Mouse (Mus musculus): Measurements from ENCODE around the gene Wiz. TPM values are rescaled to one million over a fixed set of nuclear protein-coding genes. Genes with fewer than 3 reads are reported as not detected.

Wiz gene
- total RNA-seq, 2 experiments from 2014 or later, result 48.4 to 51.2 TPM

DNA sequence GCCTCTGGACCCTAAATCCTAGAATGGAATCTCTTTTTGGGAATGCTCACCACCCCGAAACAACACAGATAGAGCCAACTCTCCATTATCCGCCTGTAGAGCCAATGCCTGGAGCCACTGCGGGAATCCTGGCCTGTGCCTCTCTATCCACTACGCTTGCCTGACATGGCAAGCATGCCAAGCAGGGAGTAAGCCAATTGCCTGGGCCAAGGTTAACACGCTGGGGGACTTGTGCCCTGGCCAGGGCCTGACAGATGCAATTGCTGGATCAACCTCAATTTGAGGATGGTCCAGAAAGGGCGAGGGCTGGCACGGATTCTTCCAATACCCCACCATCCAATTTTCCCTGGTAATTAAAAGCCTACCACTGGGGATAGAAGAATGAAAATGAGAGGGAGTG lies 6.7 kb downstream of the Wiz start:
- DNase-seq (ENCODE audit: low spot score in 2 of 2), result no peak

DNA sequence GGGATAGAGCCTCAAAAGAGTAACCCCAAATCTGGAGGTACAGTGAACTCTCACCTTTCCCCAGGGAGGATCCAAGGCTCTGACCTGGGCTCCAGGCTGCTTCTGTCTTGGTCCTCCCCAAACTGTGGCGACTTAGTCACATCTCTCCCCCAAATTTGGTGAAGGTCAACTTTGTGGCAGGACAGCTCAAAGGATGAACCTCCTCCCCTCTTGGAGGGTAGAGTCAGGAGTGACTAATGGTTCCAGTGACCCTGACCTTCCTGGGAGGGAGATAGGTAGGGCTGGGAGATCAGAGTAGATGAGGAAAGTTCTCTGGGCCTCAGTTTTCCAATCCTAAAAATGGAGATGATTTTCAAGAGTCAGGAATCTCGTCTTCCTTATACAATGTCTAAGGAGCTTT lies 10.5 kb downstream of the Wiz start:
- no peak for DNase-seq (ENCODE audit: low spot score in 2 of 2)

DNA sequence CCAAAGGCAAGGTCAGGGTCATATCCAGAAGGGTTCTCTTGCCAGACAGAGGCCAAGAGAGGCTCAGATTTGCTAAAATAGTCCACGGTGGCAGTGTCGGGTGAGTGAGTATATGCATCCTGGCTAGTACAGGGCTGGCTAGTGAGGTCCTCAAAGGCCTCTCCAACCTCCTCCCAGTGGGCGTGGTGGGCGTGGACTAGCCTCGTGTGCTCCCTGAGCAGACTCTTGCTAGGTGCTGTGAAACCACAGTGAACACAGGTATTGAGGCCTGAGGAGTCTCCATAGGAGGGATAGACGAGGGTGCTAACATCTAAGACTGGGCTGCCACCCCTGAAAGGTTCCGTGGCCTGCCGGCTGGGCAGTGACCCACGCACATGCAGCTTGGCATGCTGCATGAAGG lies 12.1 kb downstream of the Wiz start:
- DNase-seq (ENCODE audit: low spot score in 2 of 2), result no peak

DNA sequence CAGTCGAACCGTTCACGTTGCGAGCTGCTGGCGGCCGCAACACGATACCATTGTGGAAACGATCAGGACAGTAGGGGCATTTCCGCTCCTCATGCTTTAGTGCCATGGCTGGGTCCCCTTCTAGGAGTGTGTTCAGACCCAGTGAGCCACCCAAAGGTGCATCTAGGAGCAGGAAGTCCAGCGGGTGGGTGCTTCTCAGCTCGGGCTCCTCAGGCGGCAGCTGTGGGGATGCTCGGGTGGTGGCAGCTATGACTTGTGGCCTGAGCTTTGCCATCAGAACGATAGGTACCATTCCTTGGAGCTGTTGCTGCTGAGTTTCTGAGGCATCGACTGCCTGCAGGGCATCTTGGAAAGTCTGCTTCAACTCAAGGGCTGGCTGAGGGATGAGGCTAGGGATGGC lies 12.8 kb downstream of the Wiz start:
- DNase-seq (ENCODE audit: low spot score in 2 of 2), result no peak

DNA sequence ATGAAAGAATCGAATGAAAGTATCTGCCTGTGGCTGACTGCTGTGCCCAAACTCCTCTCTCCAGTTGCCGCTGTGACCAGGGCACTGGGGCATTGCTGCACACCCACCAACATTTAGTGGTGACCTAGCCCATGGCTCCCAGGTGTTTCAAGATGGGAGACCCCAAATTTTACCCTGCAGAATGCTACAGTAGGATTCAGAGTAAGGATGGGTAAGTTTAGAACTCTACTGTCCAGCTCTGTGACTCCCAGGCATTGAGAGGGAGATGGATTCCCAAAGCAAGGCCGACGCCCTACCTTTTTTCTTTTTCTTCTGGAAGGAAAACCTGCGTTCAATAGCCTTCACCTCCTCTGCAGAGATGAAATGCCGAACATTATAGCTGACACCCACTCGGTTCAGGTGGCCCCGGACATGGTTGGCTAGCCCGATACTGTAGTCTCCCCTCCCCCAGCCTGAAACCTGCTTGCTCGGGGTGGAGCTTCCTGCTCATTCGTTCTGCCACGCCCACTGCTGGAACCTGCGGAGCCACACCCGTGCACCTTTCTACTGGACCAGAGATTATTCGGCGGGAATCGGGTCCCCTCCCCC lies 20.2 kb downstream of the Wiz start:
- DNase-seq (ENCODE audit: low spot score in 2 of 2), result no peak

DNA sequence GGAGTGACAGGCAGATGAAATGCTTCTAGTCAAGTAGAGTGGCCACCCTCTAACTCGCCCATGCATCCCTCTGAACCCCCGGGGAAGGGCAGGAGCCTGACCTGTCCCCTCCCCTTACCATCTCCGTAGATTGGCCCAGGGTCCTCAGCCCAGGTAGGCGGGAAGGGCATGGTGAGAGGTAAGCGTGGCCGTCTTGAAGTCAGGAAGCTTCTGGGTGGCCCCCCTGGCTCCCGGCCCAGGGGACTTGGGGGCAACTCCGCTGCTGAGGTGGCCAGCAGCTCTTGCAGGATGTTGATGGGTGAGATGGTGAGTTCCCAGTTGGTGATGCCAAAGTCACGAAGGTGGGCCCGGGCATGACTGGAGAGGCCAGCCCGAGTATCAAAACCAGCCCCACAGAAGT lies 21.5 kb downstream of the Wiz start:
- no peak for DNase-seq (ENCODE audit: low spot score in 2 of 2)

DNA sequence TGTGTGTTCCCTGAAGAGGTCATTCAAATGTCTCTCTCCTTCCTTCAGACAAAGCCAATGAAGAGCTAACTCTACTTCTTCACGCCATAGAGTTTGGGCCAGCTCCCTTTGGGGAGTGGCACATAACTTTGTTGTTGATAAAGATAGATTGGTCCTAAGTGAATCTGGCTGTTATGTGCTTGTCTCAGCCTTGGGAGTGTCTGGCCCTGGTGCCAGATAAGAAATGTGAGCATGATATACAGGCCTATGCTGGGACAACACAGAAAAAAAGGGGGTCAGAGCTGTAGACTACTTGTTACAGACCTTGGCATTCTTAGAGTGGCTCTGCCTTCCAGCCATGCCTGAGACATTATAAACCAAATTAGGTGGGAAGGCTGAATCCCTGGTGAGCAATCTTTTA lies 23.9 kb downstream of the Wiz start:
- no peak for DNase-seq (ENCODE audit: low spot score in 2 of 2)

DNA sequence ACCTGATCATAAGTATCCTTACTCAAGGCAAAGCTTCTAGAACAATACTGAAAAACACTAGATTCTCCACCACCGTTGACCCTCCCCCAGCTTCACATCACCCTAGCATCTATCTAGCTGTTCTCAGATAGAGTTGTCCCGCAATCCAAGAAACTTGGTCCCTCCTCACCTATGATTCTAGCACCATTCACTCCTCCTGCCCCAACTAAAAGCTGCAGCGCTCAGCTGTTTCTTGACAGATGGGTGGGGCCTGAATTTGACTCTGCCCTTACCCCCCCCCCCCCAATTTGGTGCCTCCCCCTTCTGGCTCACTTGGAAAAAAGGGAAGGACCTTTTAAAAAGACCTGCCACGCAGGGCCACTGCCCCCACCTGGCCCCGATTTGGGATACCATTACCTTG lies 24.4 kb downstream of the Wiz start:
- no peak for DNase-seq (ENCODE audit: low spot score in 2 of 2)

DNA sequence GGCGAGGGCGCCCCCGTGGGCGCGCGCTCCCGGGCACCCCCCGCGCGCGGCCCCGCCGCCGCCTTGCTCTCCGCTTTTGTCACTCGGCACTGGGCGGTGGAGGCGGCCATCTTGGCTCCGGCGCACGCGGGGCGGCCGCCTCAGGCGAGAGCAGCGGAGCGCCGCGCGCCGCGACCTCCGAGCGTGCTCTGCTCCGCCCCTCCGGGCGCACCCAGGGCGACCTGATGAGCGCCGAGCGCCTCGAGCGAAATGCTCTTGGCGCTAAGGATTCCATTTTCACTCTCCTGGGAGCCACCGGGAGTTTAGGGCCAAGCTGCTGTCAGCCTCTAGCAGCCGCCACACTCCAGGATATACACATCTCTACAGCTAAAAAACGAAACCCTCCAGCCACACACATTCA lies 24.9 kb downstream of the Wiz start:
- peak; percentile 84 to 91 for DNase-seq (ENCODE audit: low spot score in 2 of 2)

DNA sequence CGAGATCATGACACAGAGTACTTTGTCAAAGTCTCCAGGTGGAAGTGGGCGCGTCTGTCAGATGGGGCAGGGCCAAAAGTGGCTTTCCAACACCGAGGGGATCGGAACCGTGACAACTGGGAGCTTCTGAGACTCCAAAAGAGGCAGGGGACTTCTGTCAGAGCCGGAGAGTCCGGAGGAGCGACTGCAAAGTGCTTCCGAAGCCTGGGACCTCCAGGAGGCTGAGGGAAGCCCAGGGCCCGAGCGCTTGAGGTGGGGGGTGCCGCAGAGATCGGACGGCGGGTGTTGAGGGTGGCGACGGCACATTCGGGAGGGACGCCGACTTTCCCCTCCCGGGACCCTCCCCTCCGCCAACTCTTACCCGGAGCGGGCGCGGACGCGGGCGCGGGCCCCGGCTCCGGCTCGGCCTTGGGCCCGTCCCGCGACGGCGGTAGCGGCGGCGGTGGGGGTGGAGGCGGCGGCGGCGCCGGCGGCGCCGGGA lies 25.4 kb downstream of the Wiz start:
- no peak for DNase-seq (ENCODE audit: low spot score in 2 of 2)

DNA sequence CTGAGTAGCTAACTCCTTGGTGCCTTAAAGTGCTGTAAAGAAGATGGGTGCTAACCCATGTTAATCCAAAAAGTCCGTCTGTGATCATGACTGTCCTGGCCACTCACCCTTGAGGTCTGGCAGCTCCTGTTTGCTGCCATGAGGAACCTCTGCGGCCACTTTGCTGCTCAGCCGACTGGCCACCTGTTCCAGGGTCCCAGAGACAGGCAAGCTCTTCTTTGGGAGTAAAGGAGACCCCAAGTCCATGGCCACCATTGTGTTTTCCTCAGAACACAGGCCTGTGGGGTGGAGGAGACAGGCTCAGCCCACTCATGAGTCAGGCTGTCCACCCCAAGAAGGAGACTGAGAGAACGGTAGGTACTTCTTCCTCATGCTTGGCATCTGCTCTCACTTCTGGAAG lies 26.6 kb downstream of the Wiz start:
- DNase-seq (ENCODE audit: low spot score in 2 of 2), result no peak

DNA sequence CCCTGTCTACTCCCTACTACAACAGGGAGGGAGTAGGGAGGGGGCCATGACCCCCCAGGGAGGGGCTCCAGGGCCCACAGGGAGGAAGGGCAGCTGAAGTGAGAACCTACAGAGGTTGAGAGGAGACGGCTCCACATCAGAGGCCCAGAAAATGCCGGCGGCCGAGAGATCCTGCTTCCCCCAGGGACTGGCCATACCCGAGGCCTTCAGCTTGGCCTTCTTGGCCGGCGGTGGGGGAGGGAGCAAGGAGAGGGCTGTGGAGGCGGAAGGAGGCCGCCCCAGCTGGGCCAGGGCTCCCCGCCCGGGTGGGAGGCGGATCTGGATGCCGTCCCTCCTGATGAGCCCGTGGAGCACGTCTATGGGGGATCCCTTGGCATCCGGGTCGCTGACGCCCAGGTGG lies 29.3 kb downstream of the Wiz start:
- no peak for DNase-seq (ENCODE audit: low spot score in 2 of 2)

DNA sequence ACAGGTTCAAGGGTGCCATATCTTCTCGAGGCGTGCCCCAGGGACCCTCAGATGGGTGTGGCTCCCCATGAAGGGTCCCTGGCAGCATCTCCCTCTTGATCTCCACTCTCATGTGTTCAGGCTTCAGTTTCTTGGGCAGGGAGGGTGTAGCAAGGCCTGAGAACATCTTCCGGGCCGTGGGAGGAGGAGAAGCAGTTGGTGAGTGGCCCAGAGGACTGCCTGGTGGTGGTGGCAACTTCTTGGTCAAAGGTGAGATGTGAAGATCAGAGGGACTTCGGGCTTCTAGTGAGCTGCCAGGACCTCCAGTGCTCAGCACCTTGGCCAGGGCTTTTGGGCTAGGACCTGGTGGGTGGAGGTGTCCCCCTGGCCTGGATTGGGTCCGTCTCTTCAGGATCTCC lies 30.3 kb downstream of the Wiz start:
- DNase-seq (ENCODE audit: low spot score in 2 of 2), result no peak

DNA sequence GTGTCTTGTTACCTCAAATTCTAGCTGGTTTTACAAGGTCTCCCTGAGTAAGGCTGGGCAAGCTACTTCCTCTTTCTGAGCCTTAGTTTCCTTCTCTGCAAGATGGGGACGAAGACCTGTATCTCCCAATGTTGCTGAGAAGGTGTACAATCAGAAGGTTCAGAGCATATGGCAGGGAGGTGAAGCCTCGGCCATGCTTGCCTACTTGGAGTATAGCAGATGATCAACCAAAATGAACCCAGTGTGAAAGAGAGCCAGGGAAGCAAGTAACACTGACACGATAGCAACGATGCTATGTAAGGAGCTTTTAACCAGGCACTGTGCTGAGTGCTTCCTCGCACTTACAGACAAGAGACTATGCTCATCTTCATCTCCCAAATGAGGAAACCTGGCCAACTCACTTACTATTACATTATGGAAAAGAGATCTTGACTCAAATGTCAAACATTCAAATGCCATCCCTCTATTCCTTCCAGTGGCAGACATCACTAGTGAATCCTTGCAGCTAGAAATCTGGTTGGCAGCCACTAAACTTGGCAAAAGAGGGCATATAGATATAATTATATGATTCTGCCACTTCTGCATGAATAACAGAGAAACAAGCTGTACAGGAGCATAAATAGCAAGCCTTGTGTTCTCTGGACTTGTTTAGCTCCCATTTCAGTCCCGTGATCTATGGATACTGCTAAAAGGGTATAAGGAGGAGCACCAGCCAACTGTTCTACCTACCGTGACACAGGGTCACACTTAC lies 30.9 kb downstream of the Wiz start:
- DNase-seq (ENCODE audit: low spot score in 2 of 2), result no peak

DNA sequence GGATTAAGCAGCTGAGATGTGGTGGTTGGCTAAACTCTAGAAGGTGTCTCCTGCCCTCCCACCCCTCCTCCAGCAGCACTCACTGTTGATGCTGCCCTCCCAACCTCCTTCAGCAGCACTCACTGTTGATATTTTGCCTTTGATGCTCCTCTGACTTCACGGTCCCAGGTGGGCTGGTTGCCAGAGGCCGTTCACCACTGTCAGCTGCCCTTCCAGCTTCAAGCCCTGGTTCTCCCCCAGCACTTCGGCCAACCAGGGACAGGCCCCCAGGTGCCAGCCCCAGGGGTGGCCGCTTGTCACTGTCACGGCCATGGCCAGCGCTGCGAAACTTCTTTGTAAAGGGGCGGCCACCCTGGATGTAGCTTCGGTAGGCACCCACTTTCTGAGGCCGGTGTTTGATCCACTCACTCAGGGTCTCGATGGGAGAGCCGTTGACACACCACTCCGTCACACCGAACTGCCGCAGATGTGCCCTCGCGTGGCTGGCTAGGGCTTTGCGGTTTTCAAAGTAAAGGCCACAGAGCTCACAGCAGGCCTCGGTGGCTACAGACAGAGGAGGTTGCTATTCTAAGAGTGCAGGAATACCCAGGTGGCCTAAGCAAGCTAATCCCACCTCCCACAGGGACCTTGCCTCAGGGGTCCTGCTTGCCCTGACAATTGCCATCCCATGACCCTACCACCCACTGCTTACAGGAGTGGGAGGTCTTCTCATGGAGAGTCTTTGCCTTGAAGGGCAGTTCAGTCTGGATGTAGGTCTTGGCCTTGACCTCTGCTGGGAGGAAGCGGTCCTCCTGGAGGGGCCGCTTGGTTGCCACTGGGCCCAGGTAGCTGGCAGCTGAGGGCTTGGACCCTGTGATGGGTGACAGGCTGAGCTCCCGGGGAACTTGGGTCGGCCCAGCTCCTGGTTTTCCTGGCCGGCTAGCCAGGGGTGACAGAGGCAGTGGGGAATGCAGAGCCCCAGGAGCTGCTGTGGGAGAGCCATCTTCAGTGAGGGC lies 32.2 kb downstream of the Wiz start:
- no peak for DNase-seq (ENCODE audit: low spot score in 2 of 2)

DNA sequence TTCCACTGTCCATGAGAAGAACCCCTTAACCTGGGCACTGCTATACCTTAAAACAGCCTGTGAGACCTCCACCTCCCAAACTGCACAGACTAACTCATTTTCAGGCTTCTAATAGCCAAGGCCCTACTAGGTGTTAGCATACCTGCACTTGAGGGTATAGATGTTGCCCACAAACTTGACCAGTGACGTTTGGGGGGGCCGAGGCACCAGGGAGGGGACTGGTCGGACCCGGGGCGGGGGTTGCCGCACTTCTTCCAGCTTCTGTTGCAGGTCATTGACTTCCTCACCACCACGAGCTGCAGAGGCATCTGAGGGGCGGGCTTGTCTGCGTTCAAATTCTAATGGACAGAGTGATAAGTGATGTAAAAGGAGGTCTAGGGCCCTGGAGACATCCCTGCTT lies 33.0 kb downstream of the Wiz start:
- DNase-seq (ENCODE audit: low spot score in 2 of 2), result no peak

DNA sequence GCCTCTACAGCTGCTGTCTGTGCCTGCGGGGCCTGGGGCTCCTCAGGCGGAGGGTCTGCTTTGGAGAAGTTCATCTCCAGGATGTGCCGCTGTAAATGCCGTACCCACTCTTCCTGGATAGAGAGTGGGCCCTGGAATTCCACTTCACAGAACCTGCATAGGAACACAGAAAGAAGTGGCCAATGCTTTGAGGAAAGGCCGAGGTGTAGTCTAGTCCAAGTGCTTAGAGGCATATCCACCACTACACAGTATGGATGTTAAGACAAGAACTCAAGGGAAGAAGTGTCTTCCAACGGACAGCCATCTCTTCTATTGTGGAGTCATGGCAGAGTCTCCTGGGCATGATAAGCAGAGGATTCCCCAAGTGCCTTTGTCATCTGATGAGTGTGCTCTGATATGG lies 34.2 kb downstream of the Wiz start:
- no peak for DNase-seq (ENCODE audit: low spot score in 2 of 2)

DNA sequence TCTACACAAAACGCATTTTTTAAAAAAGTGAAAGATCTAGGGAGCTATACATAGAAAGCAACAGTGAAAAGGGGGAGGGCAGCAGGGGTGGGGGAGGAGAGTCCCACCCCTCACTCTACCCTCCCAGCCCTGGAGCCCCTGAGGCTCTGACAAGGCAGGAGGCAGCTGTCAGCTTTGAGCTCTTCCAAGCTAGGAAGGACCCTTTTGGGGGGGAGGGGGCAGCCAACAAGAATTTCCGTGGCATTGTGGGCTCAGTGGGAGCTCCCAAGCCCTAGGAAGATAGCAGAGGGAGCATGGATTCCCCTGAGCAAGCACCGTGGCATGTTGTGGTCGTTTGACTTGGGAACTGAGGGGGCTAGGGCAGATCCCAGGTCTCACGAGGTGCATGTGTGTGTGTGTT lies 35.0 kb downstream of the Wiz start:
- no peak for DNase-seq (ENCODE audit: low spot score in 2 of 2)

DNA sequence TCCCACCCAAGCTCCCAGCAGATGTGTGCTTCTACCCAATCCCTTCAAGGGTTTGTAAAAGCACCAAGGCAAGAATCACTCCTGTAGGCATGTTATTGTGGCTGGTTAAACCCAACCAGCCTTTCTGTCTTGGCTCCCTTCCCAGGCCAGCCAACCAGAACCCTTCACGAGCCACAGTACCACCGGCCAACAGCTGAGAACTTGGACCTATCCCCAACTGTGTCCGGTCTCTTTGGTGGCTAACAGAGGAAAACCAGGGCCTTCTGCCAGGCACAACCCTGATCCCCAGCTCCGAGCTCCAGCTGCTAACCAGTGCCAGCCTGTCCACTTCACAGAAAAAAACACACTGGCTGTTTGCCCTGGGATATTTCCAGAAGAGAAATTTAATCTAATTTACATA lies 35.5 kb downstream of the Wiz start:
- DNase-seq (ENCODE audit: low spot score in 2 of 2), result peak; percentile 60 to 79

DNA sequence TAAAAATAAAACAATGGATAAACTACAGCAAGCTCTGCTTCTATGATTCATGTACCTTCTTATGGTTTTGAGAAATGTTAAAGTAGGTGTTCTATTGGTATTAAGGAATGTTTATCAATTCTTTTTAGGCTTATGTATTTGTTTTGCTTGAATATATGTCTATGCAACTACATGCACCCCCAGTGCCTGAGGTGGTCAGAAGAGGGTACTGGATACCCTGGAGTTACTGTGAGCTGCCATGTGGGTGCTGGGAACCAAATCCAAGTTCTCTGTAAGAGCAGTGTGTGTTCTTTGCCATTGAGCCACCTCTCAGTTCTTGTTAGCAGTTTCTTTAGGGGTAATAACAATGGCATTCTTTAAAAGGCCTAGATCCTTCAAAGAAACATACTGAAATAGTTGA lies 37.5 kb downstream of the Wiz start:
- no peak for DNase-seq (ENCODE audit: low spot score in 2 of 2)

DNA sequence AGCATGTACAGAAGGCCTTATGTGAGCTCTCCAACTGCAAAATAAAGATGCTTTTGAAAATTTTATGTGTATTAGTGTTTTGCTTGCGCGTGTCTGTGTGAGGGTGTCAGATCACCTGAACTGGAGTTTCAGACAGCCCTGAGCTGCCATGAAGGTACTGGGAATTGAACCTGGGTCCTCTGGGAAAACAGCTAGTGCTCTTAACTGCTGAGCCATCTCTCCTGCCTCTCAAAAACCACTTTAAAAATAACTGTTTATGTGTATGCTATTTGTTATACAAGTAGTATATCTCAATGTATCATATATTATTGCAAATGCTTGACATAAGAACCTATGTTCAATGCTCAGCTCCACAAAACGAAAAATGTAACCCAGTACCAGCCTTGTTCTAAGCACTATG lies 38.0 kb downstream of the Wiz start:
- DNase-seq (ENCODE audit: low spot score in 2 of 2), result no peak

DNA sequence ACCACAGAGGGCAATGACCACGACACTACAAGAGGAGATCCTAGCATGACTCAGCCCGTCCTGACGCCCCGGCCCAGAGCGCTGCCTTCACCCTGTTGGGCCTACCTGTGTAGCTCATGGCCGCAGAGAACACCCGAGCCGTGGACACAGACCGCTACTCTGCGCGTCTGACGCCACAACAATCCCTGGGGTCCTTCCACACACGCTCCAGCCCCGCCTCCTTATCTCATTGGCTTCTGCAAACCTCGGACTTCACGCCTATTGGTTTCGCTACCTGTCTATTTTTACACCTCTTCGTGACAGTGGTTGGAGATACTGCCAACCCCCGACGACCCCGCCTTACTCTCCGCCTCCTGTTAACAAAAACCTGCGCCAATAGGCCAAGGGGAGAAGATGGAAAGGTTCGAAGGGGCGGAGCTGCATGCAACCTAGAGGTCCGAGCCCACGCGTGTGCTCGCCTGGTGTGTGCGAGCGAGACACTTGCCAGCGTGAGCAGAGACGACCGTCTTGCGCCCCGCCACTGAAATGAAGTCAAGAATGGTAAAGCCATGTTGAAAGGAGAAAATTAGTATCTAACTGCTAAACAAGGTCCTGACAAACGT lies 38.8 kb downstream of the Wiz start, which contains the start of gene Akap8l:
Gene Akap8l (minus strand): TSS at position 226 of the 602 bp plus-strand sequence.
- DNase-seq (ENCODE audit: low spot score in 2 of 2), result peak; percentile 97 to 100
